Mouse (Mus musculus) liver, adult 2 months (tissue): ENCODE data around the gene Mbnl2.

Source experiments
- CTCF ChIP-seq: fragments of 200-500 bp; IDR thresholded peaks from 2 replicates; pipeline ENCODE4 v1.5.1; 2011; ENCODE audit warnings: low read depth, low read length, control low read depth
- POLR2A ChIP-seq: fragments of 200-500 bp; IDR thresholded peaks from 2 replicates; pipeline ENCODE4 v1.6.1; 2011; ENCODE audit warnings: low read length, control low read depth; ENCODE audit not compliant: insufficient read depth; ENCODE audit errors: extremely low read depth

- TF ChIP-seq CTCF (no peak), POLR2A (no peak)
These were observed 12.6 kb upstream of the Mbnl2 start for GRCm38 (mm10) chr14:120262660-120263379.
